Mouse (Mus musculus) ES-E14 (cell line): ENCODE measurements at regions not wholly inside any gene's neighbourhood (a gene's known extent, or its start where the extent isn't known, plus 50 kb on each side); places are given as distances from the start of the nearest gene placed in this dataset.

ENCODE experiments used
- HCFC1 ChIP-seq: IDR thresholded peaks from 2 replicates; pipeline ENCODE4 v1.6.1; 2012; ENCODE audit warnings: low read length, inconsistent platforms, borderline replicate concordance; ENCODE audit not compliant: insufficient read depth
- MAFK ChIP-seq: IDR thresholded peaks from 2 replicates; pipeline ENCODE4 v1.6.1; 2014; ENCODE audit warnings: mild to moderate bottlenecking, low read depth, low read length, inconsistent platforms; ENCODE audit not compliant: insufficient read depth
- ZC3H11A ChIP-seq: IDR thresholded peaks from 2 replicates; pipeline ENCODE4 v1.6.1; 2012; ENCODE audit warnings: low read depth, mild to moderate bottlenecking, inconsistent platforms, low read length, borderline replicate concordance

GRCm38 (mm10) chr1:7393508-7393907 is 2585.8 kb downstream of the Gm37988 start:
- TF ChIP-seq ZC3H11A: no peak
- TF ChIP-seq HCFC1: no peak
- no peak for TF ChIP-seq MAFK
